In genomic region chr2:5040281-5041161, GRCm38 (mm10) we compare ENCODE assay signal across 15 mouse cellular contexts. TPM values are rescaled to one million over a fixed set of nuclear protein-coding genes. Genes with fewer than 3 reads are reported as not detected.
DNase-seq lines count a peak whose midpoint lies in the region; ATAC-seq and TF ChIP-seq lines count a peak whose summit lies in the region.
"Had no signal": no experiment of that assay in that cellular context is flagged by ENCODE, and none has a peak within 500 bp of the region (broad histone marks: within the 10 kb centered on the region; RNA-seq: fewer than 3 reads in every experiment).

No protein-coding gene starts in this region.

- peaks cover 80% of the 10 kb centered on the region for H3K36me3 ChIP-seq in G1E (replicated peaks)
- peaks cover 62% of the 10 kb centered on the region for H3K36me3 ChIP-seq in small intestine, adult 2 months (ENCODE audit: control insufficient read depth, insufficient read depth, low read length)
- H3K36me3 ChIP-seq in hindbrain, embryonic 14.5 days (replicated peaks; ENCODE audit: control insufficient read depth, insufficient read depth), result no peaks in the 10 kb centered on the region
- H3K36me3 ChIP-seq: forebrain, embryonic 12.5 days; heart, embryonic 10.5 days had no signal

- intact Hi-C loops in gastrocnemius, adult 2 months (cut with DNase I), result no loop called here
- intact Hi-C loops in gastrocnemius, postnatal 14 days (cut with DNase I; ENCODE audit: low total_unique reads), result no loop called here

- DNase-seq in gastrocnemius, adult 2 months, result peak; percentile 56
- DNase-seq in gastrocnemius, postnatal 14 days, result no peak
- DNase-seq in G1E (ENCODE audit: low spot score), result peak; percentile 30
- DNase-seq in kidney, postnatal 14 days, result no peak
- no peak for DNase-seq in hindbrain, embryonic 14.5 days (ENCODE audit: low spot score)
- DNase-seq: B cell, adult 2 months; cerebellum, adult 2 months; embryo, embryonic 11 days; heart, postnatal 14 days; kidney, adult 18-20 months had no signal

- H3K27ac ChIP-seq in gastrocnemius, adult 2 months, result peak overlapping the region; percentile 93
- peak overlapping the region; percentile 84 for H3K27ac ChIP-seq in small intestine, adult 2 months (ENCODE audit: insufficient read depth, low read depth, low read length)
- H3K27ac ChIP-seq in hindbrain, embryonic 14.5 days, result no peak overlapping the region
- H3K27ac ChIP-seq: forebrain, embryonic 12.5 days; heart, embryonic 10.5 days had no signal

- no peak overlapping the region for H3K9ac ChIP-seq in hindbrain, embryonic 14.5 days
- H3K9ac ChIP-seq: forebrain, embryonic 12.5 days had no signal

- no peak for TF ChIP-seq CTCF in gastrocnemius, adult 2 months (IDR thresholded peaks at IDR 0.05)
- TF ChIP-seq CTCF in G1E (IDR thresholded peaks at IDR 0.05; ENCODE audit: low read depth, low read length), result no peak
- no peak for TF ChIP-seq CTCF in small intestine, adult 2 months (IDR thresholded peaks at IDR 0.05; ENCODE audit: extremely low read depth, insufficient read length, insufficient replicate concordance, low read depth, low read length)

- no peak overlapping the region for H3K4me2 ChIP-seq in hindbrain, embryonic 14.5 days (replicated peaks)
- H3K4me2 ChIP-seq: forebrain, embryonic 12.5 days had no signal

- H3K4me3 ChIP-seq in gastrocnemius, adult 2 months, result 0 out of 2 replicates have a peak overlapping the region, but pooled peaks have one; percentile 2
- peak overlapping the region; percentile 30; the same call in 1 of the 2 replicates for H3K4me3 ChIP-seq in G1E (ENCODE audit: low read depth, low read length)
- H3K4me3 ChIP-seq in small intestine, adult 2 months (ENCODE audit: low read depth, low read length), result no peak overlapping the region
- H3K4me3 ChIP-seq in hindbrain, embryonic 14.5 days (replicated peaks; ENCODE audit: low read length), result no peak overlapping the region
- H3K4me3 ChIP-seq: forebrain, embryonic 12.5 days; heart, embryonic 10.5 days had no signal

- TF ChIP-seq POLR2A in small intestine, adult 2 months (IDR thresholded peaks at IDR 0.05; ENCODE audit: low read depth, low read length), result no peak

- H3K9me3 ChIP-seq in G1E (replicated peaks), result no peaks in the 10 kb centered on the region
- H3K9me3 ChIP-seq in hindbrain, embryonic 14.5 days (ENCODE audit: control insufficient read depth, low read length), result no peaks in the 10 kb centered on the region
- H3K9me3 ChIP-seq: forebrain, embryonic 12.5 days; heart, embryonic 10.5 days had no signal

- WGBS in small intestine, adult 2 months, result 61% methylated on average over 12 of the region's 12 CpGs
- WGBS in hindbrain, embryonic 14.5 days, result 94% methylated on average over 12 of the region's 12 CpGs

- peaks cover 60% of the 10 kb centered on the region for H3K4me1 ChIP-seq in G1E (ENCODE audit: insufficient read depth, low read depth, low read length)
- H3K4me1 ChIP-seq in small intestine, adult 2 months (ENCODE audit: control insufficient read depth, insufficient read depth, insufficient read length, low read length), result peaks cover 25% of the 10 kb centered on the region; the same call in 1 of the 2 replicates
- H3K4me1 ChIP-seq in hindbrain, embryonic 14.5 days (replicated peaks; ENCODE audit: control insufficient read depth, insufficient read depth, low read length), result 0 out of 2 replicates have a peak, but pooled peaks cover 3% of the 10 kb centered on the region

- no peaks in the 10 kb centered on the region for H3K27me3 ChIP-seq in G1E (ENCODE audit: insufficient read depth, low read length)
- no peaks in the 10 kb centered on the region for H3K27me3 ChIP-seq in small intestine, adult 2 months (ENCODE audit: control insufficient read depth, insufficient read depth, low read length)
- no peaks in the 10 kb centered on the region for H3K27me3 ChIP-seq in hindbrain, embryonic 14.5 days (ENCODE audit: control insufficient read depth, insufficient read depth, low read length)

- ATAC-seq in G1E (ENCODE audit: extremely low read depth, insufficient number of reproducible peaks, low FRiP score, poor library complexity, severe bottlenecking), result peak; percentile 22; the same call in 1 of the 2 replicates
- ATAC-seq in common myeloid progenitor, adult 5-6 weeks (replicated peaks; ENCODE audit: low read depth, poor library complexity, severe bottlenecking), result peak; percentile 60
- ATAC-seq in hindbrain, embryonic 14.5 days (ENCODE audit: low FRiP score), result no peak
- ATAC-seq: hindbrain, embryonic 16.5 days had no signal

RNA-seq across cellular contexts. Expression of gene Optn, which starts 23.3 kb away (rescaled TPM):
- 10 to 100 TPM; 80.2 to 99.2 TPM for total RNA-seq in gastrocnemius, adult 2 months (2021)
- 10 to 100 TPM; 27.2 to 33.8 TPM for total RNA-seq in gastrocnemius, postnatal 14 days (2021)
- total RNA-seq in G1E (2014; fragmentation: Nextera tagmentation) (65.2 and 68.0 TPM in 2 replicates), G1E (2017) (117 and 139 TPM in 2 replicates)
- polyA plus RNA-seq in G1E (2012), result 29.3 and 30.3 TPM in 2 replicates
- total RNA-seq in common myeloid progenitor, adult 5-6 weeks (2017), result 66.8 and 90.9 TPM in 2 replicates
- polyA plus RNA-seq in small intestine, adult 2 months (2012; rRNA removed), result 21.3 and 51.5 TPM in 2 replicates
- polyA plus RNA-seq in hindbrain, embryonic 14.5 days (2014; fragmentation: Nextera tagmentation; extraction: Ambion mirVana), result 18.0 and 20.7 TPM in 2 replicates

RNA-seq across cellular contexts. Expression of gene Mcm10, which starts 27.9 kb away (rescaled TPM):
- total RNA-seq in gastrocnemius, adult 2 months (2021), result under 1 TPM in 1 of 2 experiments, not detected in 1; 0.08 TPM
- total RNA-seq in gastrocnemius, postnatal 14 days (2021), result 1 to 10 TPM in 1 of 2 experiments, under 1 TPM in 1; 0.62 to 1.8 TPM
- 94.5 and 118 TPM in 2 replicates for total RNA-seq in G1E (2014; fragmentation: Nextera tagmentation)
- 97.5 and 100 TPM in 2 replicates for total RNA-seq in G1E (2017)
- polyA plus RNA-seq in G1E (2012), result 36.4 and 48.7 TPM in 2 replicates
- 72.3 and 89.8 TPM in 2 replicates for total RNA-seq in common myeloid progenitor, adult 5-6 weeks (2017)
- 3.3 and 9.1 TPM in 2 replicates for polyA plus RNA-seq in small intestine, adult 2 months (2012; rRNA removed)
- polyA plus RNA-seq in hindbrain, embryonic 14.5 days (2014; fragmentation: Nextera tagmentation; extraction: Ambion mirVana), result 4.5 and 5.4 TPM in 2 replicates

Comparison
In these comparisons a context has a peak if more than half of its experiments do, and no peak if none do; other contexts are left out.
1. DNase-seq: peak in gastrocnemius, adult 2 months (single experiment) and G1E (single experiment); none in gastrocnemius, postnatal 14 days (single experiment), kidney, postnatal 14 days (single experiment) and hindbrain, embryonic 14.5 days (single experiment).
2. H3K4me3 ChIP-seq: peak in gastrocnemius, adult 2 months (single experiment) and G1E (single experiment); none in small intestine, adult 2 months (single experiment) and hindbrain, embryonic 14.5 days (single experiment).
3. RNA of gene Mcm10, which starts 27.9 kb away (total RNA-seq): 94.5 to 118 TPM in G1E and 72.3 to 89.8 TPM in common myeloid progenitor, adult 5-6 weeks; 0.62 to 1.8 TPM in gastrocnemius, postnatal 14 days and 0.08 TPM in gastrocnemius, adult 2 months; every median in the first group is over 10 times any median in the second.